Mouse (Mus musculus) limb, embryonic 13.5 days (tissue): ENCODE results near the gene Susd1. TPM values are rescaled to one million over a fixed set of nuclear protein-coding genes. Genes with fewer than 3 reads are reported as not detected.

Experiments used
- ATAC-seq: fragments of 200-750 bp; cut with Nextera tagmentation; 2 replicates; pipeline ENCODE4 v1.8.0; 2017; ENCODE audit warnings: low read depth, moderate number of reproducible peaks, moderate TSS enrichment; ENCODE audit not compliant: low FRiP score
- H3K27ac ChIP-seq: fragments of 300-500 bp; sonication (generic); 2 replicates; pipeline ENCODE4 v1.5.1; 2015; ENCODE audit warnings: inconsistent platforms, mild to moderate bottlenecking, moderate library complexity
- H3K27me3 ChIP-seq: fragments of 300-500 bp; sonication (generic); 2 replicates; pipeline ENCODE4 v1.6.1; 2015; ENCODE audit warnings: mild to moderate bottlenecking, inconsistent platforms
- H3K36me3 ChIP-seq: fragments of 300-500 bp; sonication (generic); 2 replicates; pipeline ENCODE4 v1.6.1; 2015; ENCODE audit warnings: inconsistent platforms, mild to moderate bottlenecking, moderate library complexity
- H3K4me1 ChIP-seq: fragments of 300-500 bp; sonication (generic); 2 replicates; pipeline ENCODE4 v1.6.1; 2015; ENCODE audit warnings: inconsistent platforms
- H3K4me2 ChIP-seq: fragments of 300-500 bp; sonication (generic); replicated peaks from 2 replicates; pipeline ENCODE4 v1.6.1; 2015; ENCODE audit warnings: inconsistent platforms, mild to moderate bottlenecking, moderate library complexity
- H3K4me3 ChIP-seq: fragments of 300-500 bp; sonication (generic); 2 replicates; pipeline ENCODE4 v1.5.1; 2015; ENCODE audit warnings: moderate library complexity, mild to moderate bottlenecking, inconsistent platforms
- H3K9ac ChIP-seq: fragments of 300-500 bp; sonication (generic); 2 replicates; pipeline ENCODE4 v1.6.1; 2015; ENCODE audit warnings: mild to moderate bottlenecking, inconsistent platforms
- H3K9me3 ChIP-seq: fragments of 300-500 bp; sonication (generic); 2 replicates; pipeline ENCODE4 v1.6.1; 2016; ENCODE audit warnings: inconsistent platforms
- WGBS: fragments of 180-500 bp; shearing (Covaris S2); methylation state at CpG from one replicate; pipeline ENCODE4 v1.1.7; 2015; 5-methylcytosine and 5-hydroxymethylcytosine counted together
- polyA plus RNA-seq: library from polyadenylated mRNA; unstranded; fragments of >200 nt; fragmentation: Nextera tagmentation; extraction: Ambion mirVana; gene quantifications from 2 replicates; pipeline ENCODE4 v1.2.1, GENCODE M21; 2015

The Susd1 gene
- polyA plus RNA-seq, result 1.8 and 2.1 TPM in 2 replicates

DNA sequence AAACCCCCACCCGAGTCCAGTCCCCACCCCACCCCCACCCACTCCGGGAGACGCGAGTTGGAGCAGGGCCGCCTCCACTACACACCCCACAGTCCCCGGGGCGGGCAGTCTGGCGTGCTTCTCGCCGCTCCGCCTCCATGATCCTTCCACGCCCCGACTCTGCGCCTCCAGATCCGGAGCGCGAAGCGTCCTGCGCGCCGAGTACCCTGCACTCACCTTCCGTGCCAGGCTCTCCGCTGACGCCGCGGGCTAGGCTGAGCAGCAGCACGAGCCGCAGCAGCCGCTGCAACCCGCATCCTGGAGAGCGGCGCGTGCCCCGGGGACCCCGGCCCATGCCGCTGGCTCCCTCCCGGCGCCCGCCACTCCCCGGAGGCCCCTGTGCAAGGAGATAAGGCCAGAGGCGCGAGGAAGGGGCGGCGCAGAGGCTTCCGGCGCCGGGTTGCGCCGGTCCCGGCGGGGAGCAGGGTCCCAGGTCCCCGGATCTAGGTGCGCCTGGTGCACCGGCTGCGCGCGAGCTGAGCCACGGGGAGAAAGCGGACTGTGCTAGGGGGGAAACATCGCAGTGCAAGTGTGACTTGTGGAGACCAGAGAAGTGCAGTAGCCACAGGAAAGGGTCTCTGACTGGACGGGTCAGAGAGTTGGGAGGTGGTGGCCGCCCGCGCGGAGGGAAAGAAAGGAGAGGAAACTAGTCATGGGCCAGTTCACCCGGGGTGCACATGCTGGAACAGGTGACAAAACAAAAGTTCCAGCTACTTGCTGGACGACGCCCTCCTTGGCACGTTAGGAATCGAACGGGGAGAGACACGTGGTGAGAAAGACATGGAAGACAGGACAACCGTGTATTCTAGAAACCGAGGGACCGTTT is at the start of gene Susd1:
TSS of gene Susd1 (minus strand) at position 644 of the 865 bp plus-strand sequence.
- peak within 1 kb of the TSS; percentile 74 for H3K4me3 ChIP-seq
- H3K9ac ChIP-seq, result peak within 1 kb of the TSS; percentile 81
- no peaks in the 10 kb centered on the region for H3K36me3 ChIP-seq
- peaks cover 42% of the 10 kb centered on the region for H3K27me3 ChIP-seq
- no peak within 1 kb of the TSS; the same call in 1 of the 2 replicates for H3K27ac ChIP-seq
- H3K4me1 ChIP-seq, result peaks cover 11% of the 10 kb centered on the region; the same call in 1 of the 2 replicates
- peak within 1 kb of the TSS; percentile 100 for H3K4me2 ChIP-seq
- peak; percentile 70 for ATAC-seq
- WGBS, result under 1% methylated on average over 74 of the region's 75 CpGs
- peaks cover 5% of the 10 kb centered on the region; the same call in 1 of the 2 replicates for H3K9me3 ChIP-seq

DNA sequence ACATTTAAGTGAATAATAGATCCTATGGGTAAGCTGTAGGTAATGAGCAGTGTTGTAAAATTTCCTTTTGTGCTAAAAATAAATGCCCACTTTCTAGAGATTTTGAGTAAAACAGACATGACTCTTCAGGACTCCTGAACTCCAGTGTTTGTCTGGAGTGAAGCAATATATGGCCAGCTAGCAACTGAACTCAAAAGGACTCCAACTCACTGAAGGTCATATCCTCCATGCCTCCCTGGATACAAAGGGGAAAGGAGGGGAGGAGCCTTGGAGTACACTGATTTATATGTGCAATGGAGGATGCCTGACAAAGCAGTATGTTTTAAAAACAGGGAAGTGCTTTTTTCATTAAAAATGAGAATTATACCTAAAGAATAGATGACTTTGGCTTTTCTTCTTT is 32.9 kb upstream of the Susd1 start:
- no peak overlapping the region for H3K4me3 ChIP-seq
- no peaks in the 10 kb centered on the region for H3K27me3 ChIP-seq
- ATAC-seq, result no peak

DNA sequence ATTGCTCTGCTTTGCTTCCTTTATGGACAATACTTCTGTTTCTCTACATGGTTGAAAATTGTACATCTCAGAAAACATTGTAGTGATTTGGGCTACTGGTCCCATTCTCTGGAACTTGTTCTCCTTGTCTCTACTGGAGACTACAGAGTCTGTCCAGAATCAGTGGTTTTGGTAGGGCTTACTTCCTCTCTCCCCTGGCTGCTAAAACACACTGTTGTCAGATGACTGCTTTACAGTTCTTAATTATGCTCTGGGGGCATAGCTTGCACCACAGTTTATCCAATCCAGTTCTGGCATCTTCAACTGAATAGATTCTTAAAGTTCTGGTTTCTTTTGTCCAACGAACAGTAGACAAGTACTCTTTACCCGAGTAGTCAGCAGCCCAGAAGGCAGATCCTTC is 27.0 kb upstream of the Susd1 start:
- Histone ChIP-seq H3K9ac (no peak overlapping the region), H3K4me2 (no peak overlapping the region), H3K27me3 (no peaks in the 10 kb centered on the region), H3K36me3 (no peaks in the 10 kb centered on the region), H3K4me1 (no peaks in the 10 kb centered on the region), H3K9me3 (no peaks in the 10 kb centered on the region), H3K27ac (no peak overlapping the region), H3K4me3 (no peak overlapping the region)
- WGBS, result 55% methylated on average over 2 of the region's 2 CpGs
- no peak for ATAC-seq

More for the DNA sequence above, 32.9 kb upstream of the Susd1 start:
- no peak overlapping the region for H3K27ac ChIP-seq
- no peaks in the 10 kb centered on the region for H3K4me1 ChIP-seq
- H3K4me2 ChIP-seq, result no peak overlapping the region
- H3K9me3 ChIP-seq, result no peaks in the 10 kb centered on the region
- H3K9ac ChIP-seq, result no peak overlapping the region
- H3K36me3 ChIP-seq, result peaks cover 7% of the 10 kb centered on the region

DNA sequence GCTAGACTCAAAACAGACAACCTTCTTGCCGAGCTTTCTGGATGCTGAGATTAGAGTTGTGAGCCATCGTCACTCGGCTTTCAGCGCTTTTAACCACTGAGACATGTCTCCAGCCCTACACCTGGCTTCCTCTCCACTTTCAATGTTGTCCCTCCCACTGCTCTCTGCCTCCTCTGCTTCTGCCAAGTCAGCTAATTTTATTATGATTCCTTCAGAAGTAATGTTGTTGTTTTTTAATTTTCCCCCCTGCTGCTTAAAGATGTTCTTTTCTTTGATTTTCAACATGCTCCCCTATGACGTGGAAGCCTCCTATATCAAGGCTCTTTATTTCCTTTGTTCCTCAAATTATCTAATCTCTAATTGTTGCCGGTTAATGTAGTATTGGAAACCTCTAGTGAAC is 26.2 kb upstream of the Susd1 start:
- Histone ChIP-seq H3K4me2 (no peak overlapping the region), H3K36me3 (no peaks in the 10 kb centered on the region), H3K27ac (no peak overlapping the region), H3K4me1 (no peaks in the 10 kb centered on the region), H3K27me3 (no peaks in the 10 kb centered on the region), H3K4me3 (no peak overlapping the region), H3K9me3 (no peaks in the 10 kb centered on the region), H3K9ac (no peak overlapping the region)
- WGBS, result 82% methylated on average over 6 of the region's 6 CpGs
- no peak for ATAC-seq

DNA sequence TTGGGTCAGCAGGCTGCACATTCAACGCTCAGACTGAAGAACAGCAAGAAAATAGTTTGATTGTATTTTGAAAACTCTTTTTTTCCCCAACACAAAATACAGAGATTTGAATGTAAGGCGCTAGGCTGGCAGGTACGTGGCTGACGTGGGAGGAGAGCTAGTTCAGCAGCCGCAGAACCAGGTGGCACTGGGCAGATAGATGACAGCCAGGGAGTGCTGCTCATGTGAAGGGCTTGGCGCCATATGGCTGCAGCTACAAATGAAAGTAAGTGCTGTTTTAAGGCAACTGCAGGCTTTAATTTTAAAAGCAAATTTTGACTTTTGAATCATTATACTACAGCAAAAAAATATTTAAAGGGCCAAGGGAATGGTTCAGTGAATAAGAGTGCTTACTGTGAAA is 24.1 kb upstream of the Susd1 start:
- no peak overlapping the region for H3K4me2 ChIP-seq
- no peaks in the 10 kb centered on the region for H3K36me3 ChIP-seq
- no peak overlapping the region for H3K4me3 ChIP-seq
- no peak overlapping the region for H3K9ac ChIP-seq
- no peak overlapping the region for H3K27ac ChIP-seq
- no peaks in the 10 kb centered on the region for H3K9me3 ChIP-seq
- H3K4me1 ChIP-seq, result 0 out of 2 replicates have a peak, but pooled peaks cover 5% of the 10 kb centered on the region
- ATAC-seq, result no peak
- no peaks in the 10 kb centered on the region for H3K27me3 ChIP-seq
- WGBS, result 77% methylated on average over 6 of the region's 6 CpGs

DNA sequence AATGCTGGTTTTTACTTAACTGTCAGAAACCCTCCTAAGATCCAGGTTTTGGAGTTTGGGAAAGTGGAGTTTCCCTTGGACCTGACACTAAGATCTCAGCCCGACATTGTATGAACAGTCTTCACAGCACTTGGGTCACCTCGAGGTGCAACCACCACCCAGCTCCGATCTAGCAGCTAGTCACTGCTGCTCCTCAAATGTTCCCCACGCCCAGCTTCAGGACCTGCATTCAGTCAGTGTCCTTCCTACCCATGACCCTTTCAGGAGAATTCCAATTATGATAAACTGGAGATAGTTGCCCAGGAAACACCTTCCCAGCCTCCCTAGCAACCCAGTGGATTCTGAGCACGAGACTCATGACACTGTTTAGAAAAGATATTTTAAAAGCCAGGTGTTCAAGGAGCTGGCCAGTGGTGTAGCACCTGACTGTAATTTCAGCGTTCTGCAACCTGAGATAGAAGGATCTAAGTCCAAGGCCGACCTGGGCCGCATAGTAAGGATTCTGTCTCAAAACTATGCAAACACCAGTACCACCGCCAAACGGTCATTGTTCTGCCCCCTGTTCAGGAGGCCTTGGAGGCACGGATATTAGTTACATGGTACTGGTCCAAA is 22.8 kb upstream of the Susd1 start:
- H3K27me3 ChIP-seq, result no peaks in the 10 kb centered on the region
- 83% methylated on average over 11 of the region's 11 CpGs for WGBS
- no peaks in the 10 kb centered on the region for H3K9me3 ChIP-seq
- H3K4me2 ChIP-seq, result no peak overlapping the region
- no peak overlapping the region for H3K4me3 ChIP-seq
- H3K36me3 ChIP-seq, result no peaks in the 10 kb centered on the region
- no peak for ATAC-seq
- no peak overlapping the region for H3K9ac ChIP-seq
- H3K4me1 ChIP-seq, result 0 out of 2 replicates have a peak, but pooled peaks cover 5% of the 10 kb centered on the region
- no peak overlapping the region for H3K27ac ChIP-seq

DNA sequence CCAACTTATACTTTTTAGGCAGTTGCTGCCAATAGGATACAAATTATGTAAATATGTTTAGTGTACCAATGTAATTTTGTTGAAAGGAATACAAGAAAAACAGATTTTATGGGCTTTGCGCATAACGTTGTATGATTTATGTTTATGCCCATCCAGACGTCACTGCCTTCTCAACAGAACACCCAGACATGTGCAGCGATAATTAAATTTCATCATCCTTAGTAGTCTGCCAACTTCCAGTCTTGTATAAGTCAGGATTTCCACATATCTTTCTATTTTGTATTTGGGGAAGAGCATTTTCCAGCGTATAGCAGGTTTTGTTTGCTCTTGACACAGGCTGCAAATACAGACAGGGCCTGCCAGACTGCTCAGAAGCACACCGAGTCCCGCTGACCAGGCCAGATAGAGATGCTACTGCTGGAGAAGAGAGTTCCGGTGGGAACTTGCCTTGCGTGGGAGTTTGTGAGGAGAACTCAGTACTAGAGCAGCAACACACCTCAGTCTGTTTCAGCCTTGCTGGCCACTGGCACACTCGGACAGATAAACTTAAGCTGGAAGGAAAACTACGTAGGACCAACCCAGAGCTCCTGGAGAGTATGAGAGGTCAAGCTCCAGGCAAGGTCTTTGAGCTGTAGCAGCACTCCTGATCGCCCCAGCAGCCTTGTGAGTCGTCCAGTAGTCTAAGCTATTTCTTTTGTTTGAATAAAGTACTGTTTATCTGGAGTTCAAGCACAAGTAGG is 21.0 kb upstream of the Susd1 start:
- no peaks in the 10 kb centered on the region for H3K36me3 ChIP-seq
- H3K27me3 ChIP-seq, result no peaks in the 10 kb centered on the region
- H3K9me3 ChIP-seq, result no peaks in the 10 kb centered on the region
- H3K4me3 ChIP-seq, result no peak overlapping the region
- H3K4me2 ChIP-seq, result no peak overlapping the region
- no peak overlapping the region for H3K9ac ChIP-seq
- no peak overlapping the region for H3K27ac ChIP-seq
- H3K4me1 ChIP-seq, result 0 out of 2 replicates have a peak, but pooled peaks cover 5% of the 10 kb centered on the region
- no peak for ATAC-seq
- WGBS, result 82% methylated on average over 13 of the region's 13 CpGs

DNA sequence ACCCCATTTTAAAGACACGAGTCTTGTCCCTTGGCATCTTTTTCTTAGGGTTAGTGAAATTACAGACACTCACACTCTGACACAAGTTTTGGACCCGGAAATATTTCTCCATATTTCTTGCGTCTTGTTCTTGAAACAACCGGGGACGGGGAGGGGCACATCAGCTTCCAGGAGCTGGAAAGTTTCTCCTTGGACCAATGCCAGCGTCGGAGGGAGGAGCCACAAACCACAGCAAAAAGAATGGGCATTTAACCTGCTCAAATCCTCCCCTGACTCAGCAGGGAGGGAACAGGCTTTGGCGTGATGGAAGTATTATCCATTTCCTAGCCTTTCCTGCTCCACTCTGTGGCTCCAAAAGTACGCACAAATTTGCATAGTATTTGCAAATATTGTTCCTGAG is 19.5 kb upstream of the Susd1 start:
- H3K4me3 ChIP-seq, result no peak overlapping the region
- H3K9ac ChIP-seq, result no peak overlapping the region
- no peaks in the 10 kb centered on the region for H3K36me3 ChIP-seq
- ATAC-seq, result no peak
- H3K27ac ChIP-seq, result no peak overlapping the region
- no peaks in the 10 kb centered on the region for H3K9me3 ChIP-seq
- H3K4me1 ChIP-seq, result 0 out of 2 replicates have a peak, but pooled peaks cover 5% of the 10 kb centered on the region
- WGBS, result 45% methylated on average over 9 of the region's 9 CpGs
- H3K27me3 ChIP-seq, result no peaks in the 10 kb centered on the region
- H3K4me2 ChIP-seq, result no peak overlapping the region

DNA sequence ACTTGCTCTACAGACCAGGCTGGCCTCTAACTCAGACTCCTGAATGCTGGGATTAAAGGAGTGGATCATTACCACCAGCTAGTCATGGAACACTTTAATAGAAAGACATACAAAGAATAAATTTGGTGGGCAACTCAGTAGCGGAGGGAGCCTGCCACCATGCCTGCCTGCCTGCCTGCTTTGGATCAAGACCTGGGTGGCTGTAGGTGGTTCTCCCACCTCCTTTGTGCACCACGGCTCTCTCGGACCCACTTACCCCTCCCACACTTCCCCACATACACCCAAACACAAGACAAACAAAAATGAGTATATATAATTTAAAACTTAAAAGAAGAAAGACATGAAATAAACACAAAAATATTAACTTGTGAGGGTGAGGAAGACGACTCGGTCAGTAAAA is 18.7 kb upstream of the Susd1 start:
- WGBS, result 89% methylated on average over 5 of the region's 5 CpGs
- H3K9me3 ChIP-seq, result no peaks in the 10 kb centered on the region
- H3K27me3 ChIP-seq, result no peaks in the 10 kb centered on the region
- H3K27ac ChIP-seq, result no peak overlapping the region
- H3K9ac ChIP-seq, result no peak overlapping the region
- H3K4me1 ChIP-seq, result 0 out of 2 replicates have a peak, but pooled peaks cover 5% of the 10 kb centered on the region
- no peaks in the 10 kb centered on the region for H3K36me3 ChIP-seq
- no peak overlapping the region for H3K4me2 ChIP-seq
- H3K4me3 ChIP-seq, result no peak overlapping the region
- no peak for ATAC-seq

DNA sequence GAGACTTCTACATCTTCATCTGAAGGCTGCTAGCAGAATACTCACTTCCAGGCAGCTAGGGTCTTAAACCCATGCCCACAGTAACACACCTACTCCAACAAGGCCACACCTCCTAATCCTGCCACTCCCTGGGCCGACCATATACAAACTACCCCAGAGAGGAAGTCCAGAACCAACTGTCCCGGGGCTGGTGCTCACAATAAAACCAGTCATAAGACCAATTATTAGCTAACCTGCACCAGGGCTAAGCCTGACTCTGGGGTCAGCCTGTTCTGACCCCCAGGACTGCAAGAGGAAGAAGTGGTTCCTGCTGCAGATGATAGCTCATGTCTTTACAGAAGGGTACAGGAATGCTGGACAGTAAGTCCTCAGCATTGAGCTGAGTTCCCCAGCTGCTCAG is 17.0 kb upstream of the Susd1 start:
- WGBS, result 31% methylated on average over 2 of the region's 2 CpGs
- H3K9ac ChIP-seq, result no peak overlapping the region
- ATAC-seq, result no peak

DNA sequence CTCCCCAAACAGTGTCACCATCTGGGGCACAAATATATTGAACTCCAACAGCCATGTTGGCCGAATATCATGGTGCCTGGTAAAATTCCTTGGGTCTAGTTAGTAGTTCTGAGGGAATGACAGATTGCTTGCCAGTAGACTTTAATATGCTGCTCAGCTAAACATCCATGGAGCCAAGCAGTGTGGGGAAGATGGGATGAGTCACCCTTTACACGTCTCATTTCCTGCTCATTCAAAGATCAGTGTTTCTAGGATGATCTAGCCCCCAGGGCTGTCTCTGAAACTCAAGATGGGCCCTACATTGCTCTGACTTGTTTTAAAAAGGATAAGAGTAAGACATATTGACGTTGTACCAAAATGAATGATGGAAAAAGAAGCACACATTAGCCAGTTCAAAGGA is 15.6 kb upstream of the Susd1 start:
- Histone ChIP-seq H3K4me2 (no peak overlapping the region), H3K9ac (no peak overlapping the region), H3K27me3 (no peaks in the 10 kb centered on the region), H3K27ac (no peak overlapping the region), H3K4me1 (0 out of 2 replicates have a peak, but pooled peaks cover 5% of the 10 kb centered on the region), H3K36me3 (no peaks in the 10 kb centered on the region), H3K9me3 (no peaks in the 10 kb centered on the region), H3K4me3 (no peak overlapping the region)
- WGBS, result 68% methylated on average over 3 of the region's 3 CpGs
- no peak for ATAC-seq

More for the DNA sequence above, 17.0 kb upstream of the Susd1 start:
- Histone ChIP-seq H3K4me2 (no peak overlapping the region), H3K27ac (no peak overlapping the region), H3K4me1 (0 out of 2 replicates have a peak, but pooled peaks cover 5% of the 10 kb centered on the region), H3K36me3 (no peaks in the 10 kb centered on the region), H3K27me3 (no peaks in the 10 kb centered on the region), H3K4me3 (no peak overlapping the region), H3K9me3 (no peaks in the 10 kb centered on the region)

DNA sequence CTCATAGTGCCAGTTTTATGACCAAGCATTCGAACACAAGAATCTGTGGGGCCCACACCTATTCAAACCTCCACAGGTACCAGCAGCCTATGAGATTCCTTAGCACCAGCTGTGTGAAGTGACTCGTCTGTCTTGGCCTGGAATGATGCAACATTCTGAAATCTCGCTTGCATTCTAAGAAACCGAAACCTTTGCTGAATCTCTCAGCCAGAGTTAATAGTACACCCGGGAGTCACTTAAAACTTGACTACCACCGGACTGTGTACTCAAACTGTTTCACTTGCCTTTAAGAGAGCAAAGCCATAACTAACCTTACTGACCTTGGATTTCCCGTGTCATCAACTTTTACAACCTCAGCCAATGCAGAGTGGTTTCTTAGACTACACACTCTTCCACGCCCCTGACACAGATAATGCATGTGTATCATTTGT is 14.1 kb upstream of the Susd1 start:
- H3K4me3 ChIP-seq, result no peak overlapping the region
- H3K27ac ChIP-seq, result no peak overlapping the region
- no peaks in the 10 kb centered on the region for H3K4me1 ChIP-seq
- no peak for ATAC-seq
- no peak overlapping the region for H3K9ac ChIP-seq
- no peaks in the 10 kb centered on the region for H3K9me3 ChIP-seq
- no peak overlapping the region for H3K4me2 ChIP-seq
- 44% methylated on average over 8 of the region's 8 CpGs for WGBS
- no peaks in the 10 kb centered on the region for H3K36me3 ChIP-seq
- H3K27me3 ChIP-seq, result no peaks in the 10 kb centered on the region
